In genomic region chr13:112927287-112928001, GRCm38 (mm10) we compare ENCODE assay signal across 8 mouse cellular contexts. TPM values are rescaled to one million over a fixed set of nuclear protein-coding genes. Genes with fewer than 3 reads are reported as not detected.
A peak's percentile ranks its signal among the peaks of the same experiment; 100 is the strongest.
DNase-seq lines count a peak whose midpoint lies in the region; ATAC-seq lines count a peak whose summit lies in the region.

Mtrex (minus strand) TSS chr13:112927398.
Dhx29 (plus strand) TSS chr13:112927454.

- DNase-seq in adipocyte (ENCODE audit: low spot score) = peak; percentile 98
- peak; percentile 96 for DNase-seq in embryo, embryonic 10 days (ENCODE audit: low spot score)
- DNase-seq in gastrocnemius, postnatal 10 days = peak; percentile 99
- peak; percentile 98 for DNase-seq in induced T-regulatory cell, adult 2 months (ENCODE audit: low read depth)
- DNase-seq in left cerebral cortex, adult 9 months (ENCODE audit: low spot score in 2 of 2) = peak; percentile 97 to 99
- DNase-seq in right cerebral cortex, postnatal 14 days = peak; percentile 99
- peak; percentile 99 to 100 for DNase-seq in urinary bladder, postnatal 36 days (ENCODE audit: low spot score in 2 of 2)

- ATAC-seq in megakaryocyte progenitor cell, adult 5-6 weeks (replicated peaks; ENCODE audit: poor library complexity) = peak; percentile 95

RNA-seq across cellular contexts. Expression of gene Mtrex, which starts in this region (rescaled TPM):
- 10 to 100 TPM; 25.8 to 28.7 TPM for total RNA-seq in gastrocnemius, postnatal 10 days (2021)
- 77.2 and 85.6 TPM in 2 replicates for total RNA-seq in megakaryocyte progenitor cell, adult 5-6 weeks (2015)
- 69.9 and 87.9 TPM in 2 replicates for total RNA-seq in megakaryocyte progenitor cell, adult 5-6 weeks (2017)

RNA-seq across cellular contexts. Expression of gene Dhx29, which starts in this region (rescaled TPM):
- total RNA-seq in gastrocnemius, postnatal 10 days (2021) = 10 to 100 TPM; 12.3 to 12.4 TPM
- 16.7 and 22.3 TPM in 2 replicates for total RNA-seq in megakaryocyte progenitor cell, adult 5-6 weeks (2015)
- total RNA-seq in megakaryocyte progenitor cell, adult 5-6 weeks (2017) = 27.2 and 29.8 TPM in 2 replicates

Comparison
In these comparisons a context has a peak if more than half of its experiments do, and no peak if none do; other contexts are left out.
1. Peak in every context shown above with its lines: DNase-seq and ATAC-seq.